Mouse (Mus musculus) liver, adult (tissue): ENCODE measurements around the gene Arid2.

Experiments
- GATA4 ChIP-seq: IDR thresholded peaks from 2 replicates; pipeline ENCODE4 v1.6.1; 2014; ENCODE audit warnings: mild to moderate bottlenecking, low read length; ENCODE audit not compliant: insufficient replicate concordance

The Arid2 gene

GRCm38 (mm10) chr15:96283141-96283540, 4.2 kb upstream of the Arid2 start:
- no peak for TF ChIP-seq GATA4

GRCm38 (mm10) chr15:96283920-96284431, 3.3 kb upstream of the Arid2 start:
- TF ChIP-seq GATA4 = no peak

- TF ChIP-seq GATA4 = no peak
Measured at GRCm38 (mm10) chr15:96284711-96285322, 2.5 kb upstream of the Arid2 start.

DNA sequence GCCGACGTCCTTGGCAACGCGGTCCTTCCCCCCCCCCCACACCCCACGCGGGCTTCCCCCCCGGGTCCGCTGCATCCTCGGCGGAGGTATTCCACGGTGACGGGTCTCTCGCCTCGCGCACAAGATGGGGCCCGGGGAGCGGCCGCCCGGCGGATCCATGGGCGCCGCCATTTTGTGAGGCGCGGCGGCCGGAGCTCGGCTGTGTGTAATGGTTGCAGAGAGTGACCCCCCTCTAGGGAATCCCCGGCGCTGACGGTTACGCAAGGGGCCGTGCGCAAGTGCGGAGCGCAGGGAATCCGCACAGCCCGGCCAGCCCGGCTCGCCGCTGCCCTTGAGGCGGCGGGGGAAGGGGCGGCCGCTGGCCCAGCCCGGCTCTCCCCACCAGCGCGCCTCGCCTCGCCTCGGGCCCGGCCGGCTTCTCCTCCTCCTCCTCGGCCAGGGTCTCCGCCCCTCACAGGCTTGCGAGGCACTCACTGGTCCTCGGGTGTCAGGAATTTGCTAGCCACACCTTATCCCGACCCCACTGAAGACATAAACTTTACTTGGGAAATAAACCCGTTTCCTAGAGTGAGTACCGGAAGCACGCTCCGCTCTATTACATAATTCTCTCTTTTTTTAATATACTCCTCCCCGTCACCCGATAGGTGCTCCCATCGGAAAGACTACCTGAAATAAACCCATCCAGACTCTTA, 1.8 kb upstream of the Arid2 start:
- peak; percentile 5; the same call in 1 of the 2 replicates for TF ChIP-seq GATA4

DNA sequence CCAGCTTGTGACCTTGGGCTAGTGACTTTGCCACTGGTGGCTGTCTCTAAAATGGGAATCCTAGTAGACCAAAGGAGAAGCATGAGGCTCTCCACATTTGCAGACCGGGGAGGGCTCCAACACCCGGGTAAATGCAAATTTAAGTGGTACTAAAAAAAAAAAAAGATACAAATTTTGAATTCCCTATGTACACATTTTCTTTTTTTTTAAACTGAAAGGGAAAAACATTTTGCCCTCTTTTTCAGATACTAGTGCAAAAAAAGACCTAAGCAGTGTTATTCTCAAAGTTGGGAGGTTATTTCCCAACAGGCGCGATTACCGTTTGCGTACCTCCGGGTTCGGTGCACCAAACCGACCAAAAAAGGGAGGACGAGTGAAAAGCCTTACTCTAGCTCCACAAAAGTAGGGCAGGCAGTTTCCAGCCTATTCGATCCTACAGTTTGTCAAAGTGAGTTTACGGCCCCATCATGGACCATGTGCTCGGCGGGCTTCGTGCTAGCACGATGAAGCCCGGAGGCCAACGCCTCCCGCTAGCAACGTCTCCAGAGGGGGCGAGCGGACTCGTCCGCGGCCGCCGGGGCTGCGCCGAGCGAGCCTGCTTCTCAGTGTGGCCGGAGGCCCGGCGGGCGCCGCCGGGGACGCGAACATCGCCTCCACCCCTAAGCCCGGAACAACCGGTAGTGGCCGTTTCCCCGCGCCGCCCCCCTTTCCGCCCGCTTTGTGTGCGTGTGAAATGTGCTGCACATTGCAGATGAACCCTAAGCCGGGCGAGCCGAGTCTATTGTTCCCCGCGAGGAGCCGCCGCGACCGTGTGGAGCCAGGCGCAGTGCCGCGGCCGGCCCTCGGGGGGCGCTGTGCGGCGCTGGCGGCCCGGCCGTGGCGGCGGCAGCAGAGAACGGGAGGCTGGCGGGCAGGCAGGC, 1.0 kb upstream of the Arid2 start:
- no peak; the same call in 1 of the 2 replicates for TF ChIP-seq GATA4

- no peak for TF ChIP-seq GATA4
Measured at GRCm38 (mm10) chr15:96286935-96287292, 404 bp upstream of the Arid2 start.

GRCm38 (mm10) chr15:96287976-96288835, 888 bp downstream of the Arid2 start:
- no peak for TF ChIP-seq GATA4

DNA sequence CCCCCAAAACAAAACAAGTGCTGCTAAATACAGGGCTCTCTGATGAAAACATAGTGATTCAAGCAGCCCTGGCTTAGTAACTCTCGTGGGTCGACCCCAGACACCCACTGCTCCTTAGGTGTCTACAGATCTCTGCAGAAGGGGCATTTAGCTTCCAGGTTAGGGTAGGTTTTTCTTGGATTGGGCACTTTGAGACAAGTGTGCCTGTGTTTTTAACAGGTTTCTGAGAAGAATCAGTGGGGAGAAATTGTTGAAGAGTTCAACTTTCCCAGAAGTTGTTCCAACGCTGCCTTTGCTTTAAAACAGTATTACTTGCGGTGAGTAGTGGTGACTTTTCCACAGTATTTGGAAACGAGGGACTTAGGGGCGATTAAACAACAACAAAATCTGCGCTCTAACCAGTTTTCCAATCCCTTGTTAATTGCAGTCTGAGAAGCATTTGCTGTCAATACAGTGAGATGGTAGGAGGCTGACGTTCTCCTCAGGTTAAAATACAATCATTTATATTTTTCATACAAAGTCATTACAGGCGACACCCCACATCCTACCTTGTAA, 1.6 kb downstream of the Arid2 start:
- TF ChIP-seq GATA4 = no peak

DNA sequence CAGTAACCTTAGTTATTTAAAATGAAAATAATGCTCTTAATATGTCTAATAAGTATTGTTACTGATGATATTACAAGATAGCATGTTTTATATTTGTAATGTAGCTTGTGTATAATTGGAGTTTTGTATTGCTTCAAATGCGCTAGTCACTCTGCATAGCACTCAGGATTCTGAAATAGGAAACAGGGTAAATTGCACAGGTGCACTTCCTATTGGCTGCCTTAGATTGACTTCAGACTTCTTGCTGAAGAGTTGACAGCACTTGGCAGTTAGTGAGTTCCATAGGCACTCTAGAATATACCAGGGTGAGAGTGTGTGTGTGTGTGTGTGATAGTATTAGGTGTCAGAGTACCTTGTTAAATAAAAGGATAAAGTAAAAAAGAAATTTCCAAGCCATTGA, 2.7 kb downstream of the Arid2 start:
- no peak for TF ChIP-seq GATA4

GRCm38 (mm10) chr15:96293444-96293843, 6.1 kb downstream of the Arid2 start:
- TF ChIP-seq GATA4 = no peak

DNA sequence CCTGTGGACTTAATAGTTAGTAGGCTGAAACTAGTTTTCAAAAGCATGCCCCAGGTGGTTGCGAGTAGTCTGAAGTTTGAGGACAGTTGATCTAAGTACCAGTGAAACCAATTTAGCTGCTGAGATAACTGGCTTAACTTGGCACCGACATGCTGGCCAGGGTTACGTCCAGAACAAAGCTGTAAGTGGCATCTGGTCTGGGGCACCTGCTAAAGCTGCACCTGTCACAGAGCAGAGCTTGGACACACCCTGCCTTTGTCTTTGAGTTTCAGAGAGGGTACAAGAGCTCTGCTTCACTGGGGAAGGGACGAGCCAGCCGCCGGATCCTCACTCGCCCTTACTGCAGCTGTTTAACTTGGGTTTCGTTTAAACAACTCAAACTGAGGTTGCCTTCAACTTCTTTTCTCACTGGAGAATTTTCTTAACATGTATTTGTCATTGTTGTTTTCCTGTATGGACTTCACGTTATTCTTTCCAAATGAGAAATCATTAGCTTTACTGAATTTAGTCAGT, 9.8 kb downstream of the Arid2 start:
- no peak for TF ChIP-seq GATA4

- TF ChIP-seq GATA4 = no peak
Measured at GRCm38 (mm10) chr15:96297623-96298188, 10.4 kb downstream of the Arid2 start.

GRCm38 (mm10) chr15:96309310-96309709, 22.0 kb downstream of the Arid2 start:
- no peak for TF ChIP-seq GATA4

- TF ChIP-seq GATA4 = no peak
Measured at GRCm38 (mm10) chr15:96312902-96313301, 25.6 kb downstream of the Arid2 start.
